Mouse (Mus musculus) MEL (cell line): ENCODE data around the gene Agxt.

Experiments used
- CHD1 ChIP-seq: IDR thresholded peaks from 2 replicates; pipeline ENCODE4 v1.6.1; 2012; ENCODE audit warnings: low read depth, mild to moderate bottlenecking, inconsistent platforms, low read length, improper control_type of control experiment
- CTCF ChIP-seq, 3 experiments: IDR thresholded peaks in 2 of 3; conservative IDR thresholded peaks in 1 of 3; 2 replicates each; pipeline ENCODE4 v1.5.1; 2011 to 2012; ENCODE audit warnings: low read length in 3 of 3, low read depth in 2 of 3, mild to moderate bottlenecking in 2 of 3, improper control_type of control experiment in 1 of 3, inconsistent platforms in 1 of 3, mixed read lengths in 1 of 3, moderate library complexity in 1 of 3; ENCODE audit not compliant: control insufficient read depth in 1 of 3, insufficient read depth in 1 of 3, poor library complexity in 1 of 3, severe bottlenecking in 1 of 3
- GATA1 ChIP-seq: IDR thresholded peaks from 2 replicates; pipeline ENCODE4 v1.6.1; 2011; ENCODE audit warnings: low read depth, low read length, improper control_type of control experiment
- MAFK ChIP-seq: IDR thresholded peaks from 2 replicates; pipeline ENCODE4 v1.6.1; 2011; ENCODE audit warnings: low read depth, mild to moderate bottlenecking, low read length, improper control_type of control experiment, borderline replicate concordance
- NELFE ChIP-seq: IDR thresholded peaks from 2 replicates; pipeline ENCODE4 v1.6.1; 2011; ENCODE audit warnings: low read depth, low read length, improper control_type of control experiment
- NRF1 ChIP-seq: IDR thresholded peaks from 2 replicates; pipeline ENCODE4 v1.6.1; 2014; ENCODE audit warnings: low read depth, mild to moderate bottlenecking, inconsistent platforms, low read length, improper control_type of control experiment, moderate library complexity; ENCODE audit not compliant: poor library complexity, insufficient read depth, severe bottlenecking
- POLR2A ChIP-seq, 2 experiments: IDR thresholded peaks; 2 replicates each; pipeline ENCODE4 v1.6.1; 2011 to 2012; ENCODE audit warnings: low read length in 2 of 2, mild to moderate bottlenecking in 2 of 2, control low read depth in 1 of 2, improper control_type of control experiment in 1 of 2, low read depth in 1 of 2, moderate library complexity in 1 of 2; ENCODE audit not compliant: control insufficient read depth in 1 of 2, insufficient read depth in 1 of 2, poor library complexity in 1 of 2
- SMC3 ChIP-seq: IDR thresholded peaks from 2 replicates; pipeline ENCODE4 v1.6.1; 2011; ENCODE audit warnings: low read depth, low read length, improper control_type of control experiment
- TAL1 ChIP-seq: IDR thresholded peaks from 2 replicates; pipeline ENCODE4 v1.6.1; 2012; ENCODE audit warnings: mild to moderate bottlenecking, inconsistent platforms, low read length, moderate library complexity, mixed read lengths
- TCF12 ChIP-seq: IDR thresholded peaks from 2 replicates; pipeline ENCODE4 v1.6.1; 2014; ENCODE audit warnings: low read depth, mild to moderate bottlenecking, inconsistent platforms, low read length, improper control_type of control experiment, moderate library complexity
- ZC3H11A ChIP-seq: IDR thresholded peaks from 2 replicates; pipeline ENCODE4 v1.6.1; 2012; ENCODE audit warnings: low read depth, mild to moderate bottlenecking, inconsistent platforms, low read length, improper control_type of control experiment

- TF ChIP-seq GATA1 (no peak), POLR2A (IDR thresholded peaks at IDR 0.05; ENCODE audit: control insufficient read depth in 1 of 2, insufficient read depth in 1 of 2, low read depth in 1 of 2, low read length in 2 of 2, poor library complexity in 1 of 2) (no peak), MAFK (no peak), SMC3 (no peak), TAL1 (no peak), NELFE (no peak), CHD1 (no peak), CTCF (IDR thresholded peaks at IDR 0.05 in 2 of 3, conservative IDR thresholded peaks at IDR 0.05 in 1 of 3; ENCODE audit: control insufficient read depth in 1 of 3, insufficient read depth in 1 of 3, low read depth in 2 of 3, low read length in 3 of 3, poor library complexity in 1 of 3, severe bottlenecking in 1 of 3) (no peak), TCF12 (no peak), NRF1 (no peak), ZC3H11A (no peak)
These were observed 16.0 kb downstream of the Agxt start for GRCm38 (mm10) chr1:93150907-93151661.
